Mouse (Mus musculus): Measurements from ENCODE around the gene Svbp. TPM values are rescaled to one million over a fixed set of nuclear protein-coding genes. Genes with fewer than 3 reads are reported as not detected.

The Svbp gene
- polyA plus RNA-seq, 1 experiment: 26.4 TPM

DNA sequence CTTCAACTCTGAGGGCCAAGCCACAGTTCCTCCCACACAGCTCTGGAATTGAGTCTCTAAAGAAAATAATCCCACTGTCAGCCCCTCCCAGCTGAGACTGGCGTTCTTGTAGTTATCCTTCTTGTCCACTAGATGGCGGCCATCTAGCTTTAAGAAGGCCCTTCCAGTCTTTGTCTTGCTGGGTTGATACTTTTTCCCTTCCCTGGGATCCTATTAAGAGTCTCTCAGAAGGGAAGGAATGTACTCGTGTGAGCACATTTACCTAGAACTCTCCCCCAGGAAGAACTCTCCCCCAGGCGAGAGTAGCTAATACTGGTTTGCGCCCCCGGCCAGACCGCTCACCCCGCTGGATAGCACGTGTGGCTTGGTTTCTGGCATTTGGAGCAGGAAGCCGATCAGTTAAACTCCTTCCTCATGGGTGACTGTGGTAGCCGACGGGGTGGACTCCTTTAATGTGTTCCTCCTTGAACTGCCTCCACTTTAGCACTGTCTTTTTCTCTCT lies 44.1 kb downstream of the Svbp start:
- Histone ChIP-seq H3K4me1 (ENCODE audit: control insufficient read depth, insufficient read depth, low read length) (no peaks in the 10 kb centered on the region), H3K4me3 (replicated peaks; ENCODE audit: insufficient read depth, low read depth, low read length) (no peak overlapping the region), H3K27me3 (ENCODE audit: control insufficient read depth, insufficient read depth, low read length) (no peaks in the 10 kb centered on the region), H3K27ac (ENCODE audit: insufficient read depth, low read length) (no peak overlapping the region)
- WGBS: 33% methylated on average over 12 of the region's 12 CpGs
- DNase-seq: peak in 1 of 2 experiments; percentile 39
- TF ChIP-seq POLR2A (IDR thresholded peaks at IDR 0.05; ENCODE audit: borderline replicate concordance, insufficient read depth, low read length): no peak
- peak; percentile 71; the same call in 1 of the 2 replicates for TF ChIP-seq CTCF (IDR thresholded peaks at IDR 0.05; ENCODE audit: borderline replicate concordance, insufficient read depth, low read depth, low read length)

DNA sequence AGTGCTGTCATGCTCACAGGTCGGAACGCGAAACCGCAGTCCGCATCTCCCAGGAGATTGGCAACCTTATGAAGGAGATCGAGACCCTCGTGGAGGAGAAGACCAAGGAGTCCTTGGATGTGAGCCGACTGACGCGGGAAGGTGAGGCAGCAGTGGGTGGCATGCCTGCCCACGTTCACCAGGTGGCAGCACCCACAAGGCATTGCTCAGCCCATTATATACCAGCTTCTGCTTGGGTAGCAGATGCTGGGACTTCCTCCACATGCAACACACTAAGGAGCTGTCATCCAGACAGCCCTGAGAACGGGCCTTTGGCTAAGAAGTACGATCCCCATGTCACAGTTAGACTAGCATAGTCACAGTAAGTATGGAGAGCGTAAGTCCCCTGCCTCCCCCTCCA lies 46.6 kb downstream of the Svbp start:
- Histone ChIP-seq H3K4me3 (replicated peaks; ENCODE audit: insufficient read depth, low read depth, low read length) (no peak overlapping the region), H3K27ac (ENCODE audit: insufficient read depth, low read length) (no peak overlapping the region), H3K4me1 (ENCODE audit: control insufficient read depth, insufficient read depth, low read length) (peaks cover 14% of the 10 kb centered on the region), H3K27me3 (ENCODE audit: control insufficient read depth, insufficient read depth, low read length) (no peaks in the 10 kb centered on the region)
- no peak for TF ChIP-seq POLR2A (IDR thresholded peaks at IDR 0.05; ENCODE audit: borderline replicate concordance, insufficient read depth, low read length)
- no peak for TF ChIP-seq CTCF (IDR thresholded peaks at IDR 0.05; ENCODE audit: borderline replicate concordance, insufficient read depth, low read depth, low read length)
- 77% methylated on average over 14 of the region's 14 CpGs for WGBS
- DNase-seq: no peak

DNA sequence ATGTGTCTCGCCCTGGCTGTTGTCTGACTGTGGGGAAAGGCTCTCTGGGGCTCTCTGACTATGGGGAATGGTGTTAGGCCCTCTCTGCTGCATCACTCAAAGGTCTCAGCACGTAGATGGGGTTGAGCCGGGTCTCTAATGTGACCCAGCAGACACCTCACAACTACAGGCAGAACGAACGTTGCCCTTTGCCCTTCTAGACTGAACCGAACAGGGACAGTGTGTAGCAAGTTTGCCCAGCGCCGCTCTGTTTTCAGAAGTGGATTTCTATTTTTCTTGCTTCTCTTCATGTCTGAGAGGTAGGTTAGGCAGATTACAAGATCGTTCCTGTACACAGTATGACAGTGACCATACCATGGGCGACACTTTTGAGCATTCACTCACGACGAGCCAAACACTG lies 47.5 kb downstream of the Svbp start:
- DNase-seq: no peak
- TF ChIP-seq CTCF (IDR thresholded peaks at IDR 0.05; ENCODE audit: borderline replicate concordance, insufficient read depth, low read depth, low read length): no peak
- no peak for TF ChIP-seq POLR2A (IDR thresholded peaks at IDR 0.05; ENCODE audit: borderline replicate concordance, insufficient read depth, low read length)
- Histone ChIP-seq H3K4me1 (ENCODE audit: control insufficient read depth, insufficient read depth, low read length) (peaks cover 15% of the 10 kb centered on the region), H3K27ac (ENCODE audit: insufficient read depth, low read length) (no peak overlapping the region), H3K27me3 (ENCODE audit: control insufficient read depth, insufficient read depth, low read length) (no peaks in the 10 kb centered on the region), H3K4me3 (replicated peaks; ENCODE audit: insufficient read depth, low read depth, low read length) (no peak overlapping the region)
- WGBS: 95% methylated on average over 12 of the region's 12 CpGs

DNA sequence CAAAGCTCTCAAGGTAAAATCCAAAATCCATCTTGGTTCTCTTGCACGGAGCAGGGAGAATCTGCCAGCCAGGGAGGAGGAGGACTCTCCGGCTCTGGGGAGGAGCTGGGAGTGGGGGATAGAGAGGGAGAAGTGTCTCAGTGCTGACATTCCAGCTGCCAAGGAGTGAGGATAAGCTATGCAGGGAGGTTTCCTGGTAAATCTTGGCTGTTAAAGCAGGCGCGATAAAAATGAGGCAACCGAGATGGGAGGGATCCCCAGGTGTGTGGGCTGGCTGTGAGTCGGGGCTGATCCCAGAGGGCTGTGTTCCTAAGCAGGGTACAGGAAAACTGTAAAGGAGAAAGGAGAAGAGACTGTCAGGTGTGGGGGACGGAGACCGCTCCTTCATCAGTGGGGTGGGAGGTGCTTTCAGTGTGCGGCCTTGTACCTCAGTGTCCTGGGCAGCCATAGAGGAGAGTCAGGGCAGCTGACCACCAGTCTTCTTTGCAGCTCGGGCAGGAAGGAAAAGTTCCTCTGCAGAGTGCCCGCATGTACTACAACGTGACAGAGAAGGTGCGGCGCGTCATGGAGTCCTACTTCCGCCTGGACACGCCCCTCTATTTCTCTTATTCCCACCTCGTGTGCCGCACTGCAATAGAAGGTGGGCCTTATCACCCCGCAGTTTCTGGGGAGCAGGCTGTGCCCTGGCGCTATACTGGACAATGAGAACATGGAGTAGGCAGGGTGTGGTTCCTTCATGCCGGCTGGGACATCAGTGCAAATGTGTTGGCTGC lies 49.5 kb downstream of the Svbp start:
- no peak for DNase-seq

DNA sequence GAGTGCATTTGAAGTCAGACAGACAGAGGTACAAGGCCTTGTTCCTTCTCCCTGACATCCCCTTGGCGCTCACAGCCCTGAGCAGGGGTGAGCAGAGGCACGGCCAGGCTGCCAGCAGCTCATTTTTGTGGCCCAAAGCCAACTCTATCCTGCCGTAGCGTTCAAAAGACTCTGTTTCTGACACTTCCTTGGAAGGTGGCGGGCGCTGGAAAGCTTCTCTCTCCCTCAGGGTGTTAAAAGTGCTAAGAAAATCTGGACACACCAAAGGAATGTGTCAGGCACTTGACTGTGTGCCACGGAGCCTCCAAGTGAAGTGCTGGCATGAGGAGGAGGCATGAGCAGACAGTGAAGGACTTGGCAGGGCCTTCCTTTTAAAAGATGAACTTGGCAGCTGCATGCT lies 50.5 kb downstream of the Svbp start:
- Histone ChIP-seq H3K4me3 (replicated peaks; ENCODE audit: insufficient read depth, low read depth, low read length) (no peak overlapping the region), H3K27me3 (ENCODE audit: control insufficient read depth, insufficient read depth, low read length) (no peaks in the 10 kb centered on the region), H3K4me1 (ENCODE audit: control insufficient read depth, insufficient read depth, low read length) (peaks cover 19% of the 10 kb centered on the region), H3K27ac (ENCODE audit: insufficient read depth, low read length) (no peak overlapping the region)
- TF ChIP-seq POLR2A (IDR thresholded peaks at IDR 0.05; ENCODE audit: borderline replicate concordance, insufficient read depth, low read length): no peak
- 20% methylated on average over 7 of the region's 7 CpGs for WGBS
- DNase-seq: peak; percentile 44 to 52

More for the DNA sequence above, 49.5 kb downstream of the Svbp start:
- H3K27me3 ChIP-seq (ENCODE audit: control insufficient read depth, insufficient read depth, low read length): no peaks in the 10 kb centered on the region
- H3K4me1 ChIP-seq (ENCODE audit: control insufficient read depth, insufficient read depth, low read length): peaks cover 19% of the 10 kb centered on the region
- no peak overlapping the region for H3K4me3 ChIP-seq (replicated peaks; ENCODE audit: insufficient read depth, low read depth, low read length)
- H3K27ac ChIP-seq (ENCODE audit: insufficient read depth, low read length): no peak overlapping the region
- no peak for TF ChIP-seq POLR2A (IDR thresholded peaks at IDR 0.05; ENCODE audit: borderline replicate concordance, insufficient read depth, low read length)
- TF ChIP-seq CTCF (IDR thresholded peaks at IDR 0.05; ENCODE audit: borderline replicate concordance, insufficient read depth, low read depth, low read length): no peak
- 73% methylated on average over 22 of the region's 22 CpGs for WGBS

DNA sequence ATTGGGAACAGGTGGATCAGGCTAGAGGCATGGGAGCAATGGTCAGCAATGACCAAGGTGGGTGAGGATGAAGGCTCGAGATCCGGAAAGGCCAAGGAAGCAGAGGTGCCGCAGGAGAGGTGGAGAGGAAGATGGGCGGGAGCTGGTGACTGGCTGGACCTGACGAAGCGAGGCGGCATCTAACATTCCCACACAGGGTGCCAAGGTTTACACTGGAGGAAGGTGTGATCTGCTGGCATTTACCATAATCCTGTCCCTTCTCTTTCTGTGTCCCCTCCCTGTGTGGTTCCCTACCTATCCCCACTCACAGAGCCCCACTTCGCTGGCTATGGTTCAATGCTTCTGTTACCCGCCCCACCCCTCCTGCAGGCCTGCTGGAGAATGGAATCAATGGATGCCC lies 50.9 kb downstream of the Svbp start:
- 45% methylated on average over 9 of the region's 9 CpGs for WGBS
- Histone ChIP-seq H3K4me3 (replicated peaks; ENCODE audit: insufficient read depth, low read depth, low read length) (no peak overlapping the region), H3K27ac (ENCODE audit: insufficient read depth, low read length) (no peak overlapping the region), H3K4me1 (ENCODE audit: control insufficient read depth, insufficient read depth, low read length) (peaks cover 19% of the 10 kb centered on the region), H3K27me3 (ENCODE audit: control insufficient read depth, insufficient read depth, low read length) (no peaks in the 10 kb centered on the region)
- no peak for DNase-seq
- TF ChIP-seq POLR2A (IDR thresholded peaks at IDR 0.05; ENCODE audit: borderline replicate concordance, insufficient read depth, low read length): no peak
- no peak for TF ChIP-seq CTCF (IDR thresholded peaks at IDR 0.05; ENCODE audit: borderline replicate concordance, insufficient read depth, low read depth, low read length)

DNA sequence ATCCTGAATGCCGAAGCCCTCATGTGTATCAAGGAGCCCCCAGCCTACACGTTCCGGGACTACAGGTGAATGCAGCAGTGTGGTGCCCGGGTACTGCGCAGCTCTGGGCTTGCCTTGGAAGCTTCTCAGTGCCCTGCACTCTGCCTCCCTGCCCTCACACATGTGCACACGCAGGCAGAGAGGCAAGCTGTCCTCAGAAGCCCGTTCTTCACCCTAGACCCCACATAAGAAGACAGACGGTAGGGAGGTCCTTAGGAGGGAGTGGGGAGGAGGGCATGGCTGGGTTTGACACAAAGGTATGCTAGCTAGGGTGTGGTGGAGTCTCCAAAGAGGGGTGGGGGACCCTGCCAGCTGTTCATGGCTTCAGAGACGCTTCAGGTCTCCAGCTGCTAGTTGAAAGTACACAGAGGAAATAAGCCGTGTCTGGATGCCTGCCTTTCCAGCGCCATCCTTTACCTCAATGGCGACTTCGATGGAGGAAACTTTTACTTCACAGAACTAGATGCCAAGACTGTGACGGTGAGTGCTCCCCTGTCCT lies 51.7 kb downstream of the Svbp start:
- no peaks in the 10 kb centered on the region for H3K27me3 ChIP-seq (ENCODE audit: control insufficient read depth, insufficient read depth, low read length)
- H3K27ac ChIP-seq (ENCODE audit: insufficient read depth, low read length): no peak overlapping the region
- DNase-seq: no peak
- no peak overlapping the region for H3K4me3 ChIP-seq (replicated peaks; ENCODE audit: insufficient read depth, low read depth, low read length)
- peaks cover 19% of the 10 kb centered on the region for H3K4me1 ChIP-seq (ENCODE audit: control insufficient read depth, insufficient read depth, low read length)
- 76% methylated on average over 14 of the region's 14 CpGs for WGBS
- no peak for TF ChIP-seq CTCF (IDR thresholded peaks at IDR 0.05; ENCODE audit: borderline replicate concordance, insufficient read depth, low read depth, low read length)
- no peak for TF ChIP-seq POLR2A (IDR thresholded peaks at IDR 0.05; ENCODE audit: borderline replicate concordance, insufficient read depth, low read length)

All from cerebellum, adult 2 months (tissue).